Mouse (Mus musculus) B cell, adult 62 days (primary cell): Measurements from ENCODE around the gene Akap8. TPM values are rescaled to one million over a fixed set of nuclear protein-coding genes. Genes with fewer than 3 reads are reported as not detected.

Source experiments
- total RNA-seq: library from RNA; stranded (reverse); gene quantifications from 4 replicates; pipeline ENCODE4 v1.2.4, GENCODE M21; 2023

Akap8 gene
- 288 to 294 TPM (median 292 TPM) in 4 replicates for total RNA-seq

DNA sequence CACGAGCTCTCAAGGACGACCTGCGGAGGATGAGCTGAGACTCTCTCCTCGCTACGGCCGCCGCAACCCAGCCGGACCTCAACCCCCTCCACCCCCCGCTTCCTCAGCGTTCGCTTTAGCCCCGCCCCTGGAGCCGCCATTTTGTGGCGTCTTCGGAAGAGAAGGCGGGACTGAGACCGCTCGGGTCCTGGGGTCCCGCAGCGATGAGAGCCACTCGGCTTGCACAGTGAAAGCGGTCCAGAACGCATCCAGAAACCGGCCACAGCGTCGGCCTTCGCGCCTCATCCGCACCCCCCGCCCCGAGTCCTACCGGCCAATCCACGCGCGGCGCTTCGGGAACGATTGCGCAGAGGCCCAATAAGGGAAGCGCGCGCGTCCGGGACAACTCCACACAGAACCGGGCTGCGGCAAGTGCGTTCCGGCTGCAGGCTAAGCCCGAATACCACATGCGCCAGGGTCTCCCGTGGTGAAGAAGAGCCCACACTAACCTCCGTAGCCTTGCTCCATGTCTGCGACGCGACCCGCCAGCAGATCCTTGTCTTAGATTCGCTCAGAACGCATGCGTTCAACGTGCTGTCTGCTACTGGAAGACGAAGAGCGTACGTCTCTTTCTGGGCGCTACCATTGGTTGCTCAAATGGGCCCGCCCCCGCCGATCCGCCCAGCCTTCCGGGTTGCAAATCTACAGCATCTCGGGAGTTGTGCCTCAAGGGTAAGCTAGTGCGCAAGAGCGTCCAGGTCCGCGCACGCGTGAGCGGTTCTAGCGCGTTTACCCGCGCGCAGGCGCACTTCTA, at the start of gene Akap8:
Akap8 (minus strand) TSS at position 642 of the 793 bp plus-strand sequence.

DNA sequence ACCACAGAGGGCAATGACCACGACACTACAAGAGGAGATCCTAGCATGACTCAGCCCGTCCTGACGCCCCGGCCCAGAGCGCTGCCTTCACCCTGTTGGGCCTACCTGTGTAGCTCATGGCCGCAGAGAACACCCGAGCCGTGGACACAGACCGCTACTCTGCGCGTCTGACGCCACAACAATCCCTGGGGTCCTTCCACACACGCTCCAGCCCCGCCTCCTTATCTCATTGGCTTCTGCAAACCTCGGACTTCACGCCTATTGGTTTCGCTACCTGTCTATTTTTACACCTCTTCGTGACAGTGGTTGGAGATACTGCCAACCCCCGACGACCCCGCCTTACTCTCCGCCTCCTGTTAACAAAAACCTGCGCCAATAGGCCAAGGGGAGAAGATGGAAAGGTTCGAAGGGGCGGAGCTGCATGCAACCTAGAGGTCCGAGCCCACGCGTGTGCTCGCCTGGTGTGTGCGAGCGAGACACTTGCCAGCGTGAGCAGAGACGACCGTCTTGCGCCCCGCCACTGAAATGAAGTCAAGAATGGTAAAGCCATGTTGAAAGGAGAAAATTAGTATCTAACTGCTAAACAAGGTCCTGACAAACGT, 29.4 kb upstream of the Akap8 start, which contains the start of gene Akap8l:
Akap8l (minus strand) TSS at position 226 of the 602 bp plus-strand sequence.

DNA sequence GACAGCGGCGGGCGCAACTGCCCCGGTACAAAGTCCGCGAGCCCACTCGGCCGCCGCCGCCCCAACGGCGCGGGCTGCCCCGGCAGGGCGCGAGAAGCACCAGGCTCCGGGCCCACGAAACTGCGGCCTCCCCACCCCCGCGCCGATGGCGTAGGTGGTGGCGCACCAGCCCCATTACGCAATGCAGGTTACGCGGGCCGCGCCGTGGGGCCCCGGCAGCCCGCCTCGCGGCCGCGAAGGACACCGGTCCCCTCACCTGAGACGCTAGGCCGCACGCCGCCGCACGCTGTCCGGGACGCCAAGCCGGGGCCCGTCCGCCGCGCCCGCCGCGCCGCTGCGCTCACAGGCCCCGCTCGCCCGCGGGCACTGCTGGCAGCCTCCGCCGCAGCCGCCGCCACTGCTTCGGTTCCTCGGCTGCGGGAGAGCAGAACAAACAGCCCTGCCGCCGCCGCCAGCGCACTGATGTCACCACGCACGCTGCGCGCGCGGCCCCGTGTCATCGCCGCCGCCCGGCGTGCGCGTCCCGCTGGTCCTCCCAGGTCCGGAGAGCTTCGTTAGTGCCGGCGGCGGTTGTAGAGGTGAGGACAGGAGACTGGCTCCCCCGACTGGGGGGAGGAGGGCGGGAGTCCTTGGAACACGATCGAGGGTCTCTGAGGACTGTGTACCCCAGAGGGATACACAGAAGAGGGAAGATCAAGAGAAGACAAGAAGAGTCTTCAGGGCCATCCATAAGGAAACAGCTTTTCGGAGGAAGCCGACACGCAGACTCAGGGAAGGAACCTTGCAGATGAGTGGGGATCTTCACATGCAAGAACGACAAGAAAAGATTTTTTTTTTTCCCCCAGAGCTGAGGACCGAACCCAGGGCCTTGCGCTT, 36.5 kb downstream of the Akap8 start, which contains the start of gene Brd4:
Brd4 (minus strand) TSS at position 461 of the 876 bp plus-strand sequence.

Other genes starting within 250 kb of the Akap8 start
- 0.15 TPM in 1 of 4 replicates, not detected in the others for gene Notch3, start 154.4 kb downstream of the Akap8 start, total RNA-seq
- 1.5 to 2.4 TPM (median 1.9 TPM) in 4 replicates for gene Ephx3, start 131.7 kb downstream of the Akap8 start, total RNA-seq
- gene Brd4, start 36.5 kb downstream of the Akap8 start, total RNA-seq: 306 to 342 TPM (median 323 TPM) in 4 replicates
- gene Akap8l, start 29.4 kb upstream of the Akap8 start, total RNA-seq: 185 to 197 TPM (median 189 TPM) in 4 replicates
- 40.7 to 43.8 TPM (median 41.4 TPM) in 4 replicates for gene Wiz, start 68.2 kb upstream of the Akap8 start, total RNA-seq
- 257 to 296 TPM (median 281 TPM) in 4 replicates for gene Rasal3, start 82.3 kb upstream of the Akap8 start, total RNA-seq
- 32.7 to 37.3 TPM (median 34.1 TPM) in 4 replicates for gene Pglyrp2, start 102.9 kb upstream of the Akap8 start, total RNA-seq
- 0.33 TPM in 1 of 4 replicates, not detected in the others for gene Cyp4f39, start 131.5 kb upstream of the Akap8 start, total RNA-seq
- gene Cyp4f17, start 184.8 kb upstream of the Akap8 start, total RNA-seq: 0.33 to 0.83 TPM (median 0.41 TPM) in 4 replicates
- gene Cyp4f16, start 215.3 kb upstream of the Akap8 start, total RNA-seq: 0.92 to 6.7 TPM (median 1.3 TPM) in 4 replicates